Mouse (Mus musculus) B cell, adult (primary cell): ENCODE data around the gene Pitx3. TPM values are rescaled to one million over a fixed set of nuclear protein-coding genes. Genes with fewer than 3 reads are reported as not detected.

Experiments
- total RNA-seq: library from RNA; stranded (reverse); gene quantifications from 4 replicates; pipeline ENCODE4 v1.2.4, GENCODE M21; 2023; ENCODE audit not compliant: inconsistent age

Pitx3 gene
- total RNA-seq = not detected in 4 replicates

GRCm38 (mm10) chr19:46147511-46148371 is at the start of gene Pitx3:
Gene Pitx3 (minus strand): TSS chr19:46148326.

GRCm38 (mm10) chr19:46152127-46152803 is 4.1 kb upstream of the Pitx3 start, which contains the start of gene Gbf1:
Gene Gbf1 (plus strand): TSS chr19:46152509.

GRCm38 (mm10) chr19:46131694-46132525 is 16.2 kb downstream of the Pitx3 start, which contains the start of gene Elovl3:
Gene Elovl3 (plus strand): TSS chr19:46131897.

Other genes starting within 250 kb of the Pitx3 start
- 24.2 to 25.7 TPM (median 25.3 TPM) in 4 replicates for gene Armh3, start 149.8 kb downstream of the Pitx3 start, total RNA-seq
- 6.5 to 8.9 TPM (median 7.9 TPM) in 4 replicates for gene Hps6, start 144.8 kb downstream of the Pitx3 start, total RNA-seq
- 73.8 to 81.7 TPM (median 76.9 TPM) in 4 replicates for gene Pprc1, start 103.4 kb downstream of the Pitx3 start, total RNA-seq
- 215 to 233 TPM (median 225 TPM) in 4 replicates for gene Ldb1, start 103.1 kb downstream of the Pitx3 start, total RNA-seq
- 79.8 to 107 TPM (median 96.6 TPM) in 4 replicates for gene Nolc1, start 72.5 kb downstream of the Pitx3 start, total RNA-seq
- gene Elovl3, start 16.4 kb downstream of the Pitx3 start, total RNA-seq = not detected in 4 replicates
- 114 to 128 TPM (median 121 TPM) in 4 replicates for gene Gbf1, start 4.2 kb upstream of the Pitx3 start, total RNA-seq
- gene Nfkb2, start 156.0 kb upstream of the Pitx3 start, total RNA-seq = 232 to 244 TPM (median 239 TPM) in 4 replicates
- gene Psd, start 178.8 kb upstream of the Pitx3 start, total RNA-seq = 0.38 to 2.4 TPM (median 1.3 TPM) in 4 replicates
- gene Fbxl15, start 179.9 kb upstream of the Pitx3 start, total RNA-seq = 4.8 to 6.3 TPM (median 5.6 TPM) in 4 replicates
- 61.9 to 71.2 TPM (median 66.9 TPM) in 4 replicates for gene Cuedc2, start 190.4 kb upstream of the Pitx3 start, total RNA-seq
- 0.57 to 0.80 TPM (median 0.61 TPM) in 3 of 4 replicates, not detected in the other for gene Mfsd13a, start 192.8 kb upstream of the Pitx3 start, total RNA-seq
- gene 2310034G01Rik, start 202.0 kb upstream of the Pitx3 start, total RNA-seq = not detected in 4 replicates
- 90.2 to 98.4 TPM (median 95.7 TPM) in 4 replicates for gene Actr1a, start 247.4 kb upstream of the Pitx3 start, total RNA-seq
- 39.9 to 46.2 TPM (median 44.2 TPM) in 4 replicates for gene Sufu, start 248.6 kb upstream of the Pitx3 start, total RNA-seq